Mouse (Mus musculus): Measurements from ENCODE around the gene Ift122. TPM values are rescaled to one million over a fixed set of nuclear protein-coding genes. Genes with fewer than 3 reads are reported as not detected.

The Ift122 gene
- polyA plus RNA-seq, 1 experiment from 2014 or later = 25.0 TPM

DNA sequence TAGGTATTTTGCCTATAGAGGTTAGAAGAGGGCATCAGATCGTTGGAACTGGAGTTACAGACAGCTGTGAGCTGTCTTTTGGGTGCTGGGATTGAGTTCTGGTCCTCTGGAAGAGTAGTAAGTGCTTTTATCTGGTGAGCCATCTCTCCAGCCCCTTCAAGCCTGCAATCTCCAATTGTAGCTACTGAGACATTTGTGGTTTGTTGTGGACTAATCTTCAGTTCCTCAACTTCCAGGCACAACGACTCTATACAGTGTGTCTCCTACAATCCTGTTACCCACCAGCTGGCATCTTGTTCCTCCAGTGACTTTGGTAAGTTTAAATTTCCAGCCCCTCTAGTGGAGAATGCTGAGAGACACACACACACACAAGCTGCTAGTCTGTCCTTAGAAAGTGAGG is 24.0 kb downstream of the Ift122 start:
- peaks cover 21% of the 10 kb centered on the region for H3K36me3 ChIP-seq
- ATAC-seq (ENCODE audit: insufficient number of reproducible peaks, low FRiP score, low TSS enrichment, low read depth) = no peak
- H3K27me3 ChIP-seq = no peaks in the 10 kb centered on the region
- H3K4me2 ChIP-seq (replicated peaks) = no peak overlapping the region
- H3K9ac ChIP-seq = no peak overlapping the region
- no peaks in the 10 kb centered on the region for H3K4me1 ChIP-seq
- no peak overlapping the region for H3K27ac ChIP-seq (replicated peaks)
- WGBS = 77% methylated on average over 2 of the region's 2 CpGs
- H3K4me3 ChIP-seq (replicated peaks) = no peak overlapping the region
- no peaks in the 10 kb centered on the region for H3K9me3 ChIP-seq (replicated peaks)

DNA sequence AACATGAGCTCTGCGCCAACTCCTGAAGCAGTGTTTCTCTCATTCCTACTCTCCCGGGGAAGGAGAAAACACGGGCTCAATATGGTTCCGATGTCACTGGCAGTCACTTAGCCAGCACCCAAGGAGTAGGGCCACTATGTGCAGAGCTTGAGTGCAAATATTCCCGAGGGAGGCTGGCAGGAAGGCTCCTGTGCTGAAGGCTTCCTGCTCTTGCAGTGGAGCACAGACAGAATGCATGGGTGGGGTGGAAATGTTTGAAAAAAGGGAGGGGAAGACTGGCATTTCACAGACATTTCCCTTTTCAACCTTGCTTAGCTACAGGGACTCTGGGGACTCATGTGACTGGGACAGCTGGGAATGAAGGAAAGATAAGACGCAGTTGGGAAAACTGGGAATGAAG is 25.4 kb downstream of the Ift122 start:
- no peak overlapping the region for H3K4me3 ChIP-seq (replicated peaks)
- H3K27ac ChIP-seq (replicated peaks) = no peak overlapping the region
- 79% methylated on average over 6 of the region's 6 CpGs for WGBS
- peaks cover 21% of the 10 kb centered on the region for H3K36me3 ChIP-seq
- H3K4me2 ChIP-seq (replicated peaks) = no peak overlapping the region
- no peak for ATAC-seq (ENCODE audit: insufficient number of reproducible peaks, low FRiP score, low TSS enrichment, low read depth)
- no peaks in the 10 kb centered on the region for H3K27me3 ChIP-seq
- H3K9ac ChIP-seq = no peak overlapping the region
- no peaks in the 10 kb centered on the region for H3K4me1 ChIP-seq
- no peaks in the 10 kb centered on the region for H3K9me3 ChIP-seq (replicated peaks)

DNA sequence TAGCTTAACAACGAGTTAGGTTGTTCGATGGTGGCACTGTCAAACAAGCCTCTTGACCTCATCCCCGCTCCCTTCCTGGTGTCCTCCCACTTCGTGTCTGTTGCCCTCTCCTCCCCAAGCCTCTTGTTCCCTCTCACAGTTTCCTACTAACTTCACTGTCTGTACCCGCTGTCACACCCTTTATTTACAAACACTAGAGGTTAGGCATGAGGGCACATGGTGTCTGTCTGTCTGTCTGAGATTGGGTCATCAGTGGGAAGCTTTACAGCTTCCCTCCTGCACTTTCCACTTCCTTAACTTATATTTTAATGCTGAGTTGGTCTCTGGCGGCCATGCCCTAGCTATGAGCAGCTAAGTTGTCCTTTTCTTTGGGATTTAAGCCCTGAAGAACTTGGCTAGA is 26.5 kb downstream of the Ift122 start:
- H3K9me3 ChIP-seq (replicated peaks) = no peaks in the 10 kb centered on the region
- no peak overlapping the region for H3K4me3 ChIP-seq (replicated peaks)
- no peak overlapping the region for H3K9ac ChIP-seq
- H3K4me1 ChIP-seq = no peaks in the 10 kb centered on the region
- no peak overlapping the region for H3K4me2 ChIP-seq (replicated peaks)
- no peaks in the 10 kb centered on the region for H3K27me3 ChIP-seq
- no peak overlapping the region for H3K27ac ChIP-seq (replicated peaks)
- peaks cover 21% of the 10 kb centered on the region for H3K36me3 ChIP-seq
- ATAC-seq (ENCODE audit: insufficient number of reproducible peaks, low FRiP score, low TSS enrichment, low read depth) = no peak
- 87% methylated on average over 6 of the region's 6 CpGs for WGBS

DNA sequence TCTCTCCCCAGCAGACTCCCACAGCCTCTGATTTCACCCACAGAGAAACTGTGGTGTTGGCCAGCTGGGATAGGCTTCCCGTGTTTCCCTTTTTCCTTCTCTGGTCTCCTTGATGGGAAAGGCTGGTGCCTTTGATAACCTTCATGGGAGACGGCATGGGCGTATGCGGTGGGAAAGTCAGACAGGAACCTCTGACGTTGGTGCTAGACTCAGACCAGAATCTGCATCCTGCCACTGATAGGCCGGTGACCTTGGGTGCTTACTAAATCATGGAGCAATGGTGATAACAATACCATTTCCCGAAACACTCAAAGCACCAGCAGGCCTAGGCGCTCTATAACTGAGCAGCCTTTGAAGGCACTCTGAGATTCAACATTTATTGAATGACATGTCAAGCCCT is 27.5 kb downstream of the Ift122 start:
- Histone ChIP-seq H3K9ac (no peak overlapping the region), H3K4me1 (no peaks in the 10 kb centered on the region), H3K36me3 (peaks cover 21% of the 10 kb centered on the region), H3K27me3 (no peaks in the 10 kb centered on the region), H3K9me3 (replicated peaks) (no peaks in the 10 kb centered on the region), H3K4me3 (replicated peaks) (no peak overlapping the region), H3K27ac (replicated peaks) (no peak overlapping the region), H3K4me2 (replicated peaks) (no peak overlapping the region)
- WGBS = 83% methylated on average over 8 of the region's 8 CpGs
- ATAC-seq (ENCODE audit: insufficient number of reproducible peaks, low FRiP score, low TSS enrichment, low read depth) = no peak

DNA sequence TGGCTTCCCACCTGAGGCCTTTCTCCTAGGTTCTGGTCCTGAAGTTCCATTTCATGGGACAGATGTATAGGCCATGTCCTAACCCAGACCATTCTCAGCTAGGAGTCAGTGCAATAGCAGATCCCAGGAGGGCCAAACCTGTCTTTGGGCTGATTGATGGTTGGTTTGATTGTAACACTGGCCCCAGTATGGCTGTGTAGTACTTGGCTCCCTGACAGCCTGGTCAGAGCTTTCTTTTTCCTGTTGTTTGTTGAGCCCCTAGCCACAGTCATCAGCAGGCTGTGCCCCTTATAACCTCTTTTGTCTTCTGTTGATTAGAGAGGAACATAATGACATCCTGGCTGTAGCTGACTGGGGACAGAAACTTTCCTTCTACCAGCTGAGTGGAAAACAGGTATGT is 30.7 kb downstream of the Ift122 start:
- Histone ChIP-seq H3K4me1 (no peaks in the 10 kb centered on the region), H3K27ac (replicated peaks) (no peak overlapping the region), H3K36me3 (peaks cover 28% of the 10 kb centered on the region), H3K4me2 (replicated peaks) (no peak overlapping the region), H3K27me3 (no peaks in the 10 kb centered on the region), H3K4me3 (replicated peaks) (no peak overlapping the region), H3K9ac (no peak overlapping the region), H3K9me3 (replicated peaks) (no peaks in the 10 kb centered on the region)
- no peak for ATAC-seq (ENCODE audit: insufficient number of reproducible peaks, low FRiP score, low TSS enrichment, low read depth)

DNA sequence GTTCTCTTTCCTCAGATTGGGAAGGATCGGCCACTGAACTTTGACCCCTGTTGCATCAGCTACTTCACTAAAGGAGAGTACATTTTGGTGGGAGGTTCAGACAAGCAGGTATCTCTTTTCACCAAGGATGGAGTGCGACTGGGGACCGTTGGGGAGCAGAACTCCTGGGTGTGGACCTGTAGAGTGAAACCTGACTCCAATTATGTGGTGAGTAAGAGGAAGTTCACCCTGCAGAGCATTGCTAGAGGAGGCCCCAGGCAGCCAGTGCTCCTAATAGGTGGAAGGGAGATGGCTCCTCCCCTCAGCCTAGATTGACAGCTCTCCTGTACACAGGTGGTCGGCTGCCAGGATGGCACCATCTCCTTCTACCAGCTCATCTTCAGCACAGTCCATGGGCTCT is 33.6 kb downstream of the Ift122 start:
- Histone ChIP-seq H3K36me3 (peaks cover 28% of the 10 kb centered on the region), H3K27ac (replicated peaks) (no peak overlapping the region), H3K27me3 (no peaks in the 10 kb centered on the region), H3K4me2 (replicated peaks) (no peak overlapping the region), H3K4me1 (peaks cover 11% of the 10 kb centered on the region), H3K9me3 (replicated peaks) (no peaks in the 10 kb centered on the region), H3K9ac (no peak overlapping the region), H3K4me3 (replicated peaks) (no peak overlapping the region)
- WGBS = 49% methylated on average over 4 of the region's 4 CpGs
- peak; percentile 21; the same call in 1 of the 2 replicates for ATAC-seq (ENCODE audit: insufficient number of reproducible peaks, low FRiP score, low TSS enrichment, low read depth)

DNA sequence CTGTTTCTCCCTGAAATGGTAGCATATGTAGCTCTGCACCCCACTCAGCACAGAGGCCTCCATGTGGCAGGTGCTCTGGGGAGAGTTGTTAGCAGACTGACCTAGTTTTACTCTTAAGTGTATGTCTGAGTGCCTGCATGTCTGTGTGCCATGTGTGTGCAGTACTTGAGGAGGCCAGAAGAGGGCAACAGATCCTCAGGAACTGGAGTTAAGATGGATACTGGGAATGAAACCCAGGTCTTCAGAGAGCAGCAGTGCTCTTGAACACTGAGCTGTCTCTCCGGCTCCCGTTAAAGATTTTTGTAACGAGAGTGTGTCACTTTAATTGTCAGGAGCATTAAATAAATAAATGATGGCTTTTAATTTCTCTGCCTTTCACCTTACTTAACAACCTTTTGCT is 35.0 kb downstream of the Ift122 start:
- H3K4me1 ChIP-seq = peaks cover 12% of the 10 kb centered on the region
- H3K27me3 ChIP-seq = no peaks in the 10 kb centered on the region
- no peak overlapping the region for H3K4me2 ChIP-seq (replicated peaks)
- H3K27ac ChIP-seq (replicated peaks) = no peak overlapping the region
- 93% methylated on average over 3 of the region's 3 CpGs for WGBS
- ATAC-seq (ENCODE audit: insufficient number of reproducible peaks, low FRiP score, low TSS enrichment, low read depth) = no peak
- H3K9me3 ChIP-seq (replicated peaks) = no peaks in the 10 kb centered on the region
- no peak overlapping the region for H3K9ac ChIP-seq
- no peak overlapping the region for H3K4me3 ChIP-seq (replicated peaks)
- peaks cover 28% of the 10 kb centered on the region for H3K36me3 ChIP-seq

DNA sequence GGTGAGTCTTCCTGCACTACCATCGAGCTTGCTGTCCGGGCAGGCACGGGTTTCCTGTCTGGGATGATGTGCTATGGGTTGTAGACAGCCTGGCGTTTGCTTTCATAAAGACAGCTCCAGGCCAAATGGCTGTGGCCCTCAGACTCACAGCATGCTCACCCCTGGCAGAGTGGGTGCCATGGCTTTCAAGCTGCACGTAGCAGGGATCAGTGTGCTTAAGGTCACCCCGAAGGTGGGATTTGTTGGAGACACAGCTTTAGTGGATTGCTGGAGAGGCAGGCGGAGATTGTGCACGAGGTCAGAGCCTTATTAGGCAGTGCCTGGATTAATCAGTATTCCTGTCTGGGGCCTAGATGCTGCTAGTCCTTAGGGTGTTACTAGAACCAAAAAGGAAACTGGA is 37.3 kb downstream of the Ift122 start:
- peaks cover 34% of the 10 kb centered on the region for H3K36me3 ChIP-seq
- H3K4me2 ChIP-seq (replicated peaks) = no peak overlapping the region
- H3K27me3 ChIP-seq = no peaks in the 10 kb centered on the region
- no peaks in the 10 kb centered on the region for H3K9me3 ChIP-seq (replicated peaks)
- no peak for ATAC-seq (ENCODE audit: insufficient number of reproducible peaks, low FRiP score, low TSS enrichment, low read depth)
- H3K4me1 ChIP-seq = peaks cover 12% of the 10 kb centered on the region
- H3K9ac ChIP-seq = no peak overlapping the region
- 75% methylated on average over 8 of the region's 8 CpGs for WGBS
- no peak overlapping the region for H3K27ac ChIP-seq (replicated peaks)
- no peak overlapping the region for H3K4me3 ChIP-seq (replicated peaks)

DNA sequence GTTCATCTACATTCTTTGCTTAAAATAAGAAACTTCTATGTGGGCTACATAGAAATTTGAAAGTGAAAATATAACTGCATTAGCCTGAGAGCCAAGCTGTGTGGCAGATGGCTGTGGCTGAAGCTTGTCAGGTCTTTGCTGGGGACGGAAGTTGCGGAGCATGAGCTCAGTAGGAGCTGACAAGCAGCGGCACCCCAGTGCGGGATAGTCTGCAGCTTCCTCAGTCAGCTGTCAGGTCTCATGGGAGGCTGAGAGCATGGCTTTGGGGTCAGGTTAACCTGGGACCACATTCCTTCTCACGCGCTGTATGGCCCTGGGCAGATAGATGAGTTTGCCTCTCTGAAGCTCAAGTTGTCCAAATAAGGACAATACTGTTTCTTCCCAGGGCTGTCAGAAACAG is 37.8 kb downstream of the Ift122 start:
- peaks cover 35% of the 10 kb centered on the region for H3K36me3 ChIP-seq
- no peaks in the 10 kb centered on the region for H3K27me3 ChIP-seq
- peaks cover 12% of the 10 kb centered on the region for H3K4me1 ChIP-seq
- no peak overlapping the region for H3K4me2 ChIP-seq (replicated peaks)
- WGBS = 51% methylated on average over 6 of the region's 6 CpGs
- 0 out of 2 replicates have a peak overlapping the region, but pooled peaks have one; percentile 34 for H3K27ac ChIP-seq (replicated peaks)
- no peak overlapping the region for H3K4me3 ChIP-seq (replicated peaks)
- no peaks in the 10 kb centered on the region for H3K9me3 ChIP-seq (replicated peaks)
- no peak overlapping the region for H3K9ac ChIP-seq
- ATAC-seq (ENCODE audit: insufficient number of reproducible peaks, low FRiP score, low TSS enrichment, low read depth) = peak; percentile 47; the same call in 1 of the 2 replicates

DNA sequence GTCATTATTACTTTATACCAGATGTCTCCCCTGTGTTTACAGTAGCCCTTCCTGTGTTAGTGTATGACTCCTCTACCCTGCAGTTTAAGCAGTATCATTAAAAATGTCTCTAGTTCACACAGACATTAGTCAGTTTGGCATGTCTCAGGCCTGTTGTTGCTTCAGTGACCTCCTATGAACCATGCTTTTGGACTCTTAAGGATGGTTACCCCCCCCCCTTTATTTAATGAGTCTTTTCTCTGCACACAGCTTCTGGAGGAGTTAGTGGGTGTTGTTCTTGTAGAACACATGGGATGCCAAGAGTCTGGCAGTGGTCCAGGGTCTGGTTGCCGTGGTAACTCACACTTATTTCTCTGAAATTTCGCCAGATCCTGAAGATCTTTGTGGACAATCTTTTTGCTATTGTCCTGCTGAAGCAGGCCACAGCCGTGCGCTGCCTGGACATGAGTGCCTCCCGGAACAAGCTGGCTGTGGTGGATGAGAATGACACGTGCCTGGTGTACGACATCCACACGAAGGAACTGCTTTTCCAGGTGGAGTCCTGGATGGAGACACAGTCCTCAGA is 38.3 kb downstream of the Ift122 start:
- no peak overlapping the region for H3K4me2 ChIP-seq (replicated peaks)
- no peak overlapping the region for H3K4me3 ChIP-seq (replicated peaks)
- H3K27ac ChIP-seq (replicated peaks) = 0 out of 2 replicates have a peak overlapping the region, but pooled peaks have one; percentile 34
- no peaks in the 10 kb centered on the region for H3K9me3 ChIP-seq (replicated peaks)
- H3K36me3 ChIP-seq = peaks cover 36% of the 10 kb centered on the region
- ATAC-seq (ENCODE audit: insufficient number of reproducible peaks, low FRiP score, low TSS enrichment, low read depth) = 0 out of 2 replicates have a peak, but pooled peaks have one; percentile 51
- H3K4me1 ChIP-seq = peaks cover 14% of the 10 kb centered on the region
- H3K27me3 ChIP-seq = no peaks in the 10 kb centered on the region
- no peak overlapping the region for H3K9ac ChIP-seq
- 68% methylated on average over 8 of the region's 8 CpGs for WGBS

DNA sequence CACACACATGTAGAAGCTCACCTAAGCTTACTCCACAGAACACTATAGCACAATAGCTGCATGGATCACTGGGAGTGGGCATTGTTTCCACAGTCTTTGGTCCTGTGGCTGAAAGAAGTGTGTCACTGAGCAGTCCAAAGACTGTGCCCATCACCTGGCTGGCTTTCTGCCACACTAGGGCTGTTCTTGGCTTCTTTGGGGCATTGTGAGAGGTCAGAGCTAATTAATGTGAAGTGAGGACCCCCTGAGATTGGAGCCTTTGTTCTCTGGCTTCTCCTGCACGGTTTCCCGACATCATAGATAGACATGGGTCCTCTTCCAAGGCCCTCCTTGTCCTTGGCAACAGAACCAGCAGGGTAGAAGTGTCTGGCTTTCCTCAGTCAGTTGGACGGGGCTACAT is 39.1 kb downstream of the Ift122 start:
- ATAC-seq (ENCODE audit: insufficient number of reproducible peaks, low FRiP score, low TSS enrichment, low read depth) = no peak
- Histone ChIP-seq H3K9ac (no peak overlapping the region), H3K27ac (replicated peaks) (no peak overlapping the region), H3K4me3 (replicated peaks) (no peak overlapping the region), H3K4me2 (replicated peaks) (no peak overlapping the region), H3K36me3 (peaks cover 29% of the 10 kb centered on the region), H3K27me3 (no peaks in the 10 kb centered on the region), H3K4me1 (peaks cover 22% of the 10 kb centered on the region), H3K9me3 (replicated peaks) (no peaks in the 10 kb centered on the region)
- 81% methylated on average over 3 of the region's 3 CpGs for WGBS

DNA sequence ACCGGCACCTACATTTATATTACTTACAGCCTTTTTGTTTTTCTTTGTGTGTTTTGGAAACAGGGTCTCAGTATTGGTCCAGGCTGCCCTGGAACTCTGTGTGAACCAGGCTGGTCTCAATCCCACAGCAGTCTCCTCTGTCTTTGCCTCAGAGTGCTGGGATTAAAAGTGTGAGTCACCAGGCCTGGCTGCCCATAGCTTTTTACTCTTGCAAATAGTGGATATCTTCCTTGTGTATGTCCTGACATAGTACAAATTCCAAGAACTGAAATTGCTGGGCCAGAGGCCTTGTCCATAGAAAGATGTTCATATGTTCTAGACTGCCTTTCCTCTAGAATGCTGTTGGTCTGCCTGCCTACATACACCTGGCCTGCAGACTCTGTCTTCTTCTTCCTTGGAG is 43.1 kb downstream of the Ift122 start:
- peaks cover 26% of the 10 kb centered on the region for H3K4me1 ChIP-seq
- H3K9ac ChIP-seq = no peak overlapping the region
- no peak overlapping the region for H3K4me2 ChIP-seq (replicated peaks)
- WGBS = 82% methylated on average over 1 of the region's 1 CpGs
- peak overlapping the region; percentile 58; the same call in 1 of the 2 replicates for H3K27ac ChIP-seq (replicated peaks)
- no peaks in the 10 kb centered on the region for H3K9me3 ChIP-seq (replicated peaks)
- 0 out of 2 replicates have a peak, but pooled peaks cover 11% of the 10 kb centered on the region for H3K36me3 ChIP-seq
- no peak overlapping the region for H3K4me3 ChIP-seq (replicated peaks)
- ATAC-seq (ENCODE audit: insufficient number of reproducible peaks, low FRiP score, low TSS enrichment, low read depth) = no peak
- H3K27me3 ChIP-seq = no peaks in the 10 kb centered on the region

All from embryonic facial prominence, embryonic 15.5 days (tissue).